Mouse (Mus musculus): Measurements from ENCODE around the gene Gm43191. TPM values are rescaled to one million over a fixed set of nuclear protein-coding genes. Genes with fewer than 3 reads are reported as not detected.

The Gm43191 gene
- total RNA-seq, 2 experiments from 2014 or later = not detected

DNA sequence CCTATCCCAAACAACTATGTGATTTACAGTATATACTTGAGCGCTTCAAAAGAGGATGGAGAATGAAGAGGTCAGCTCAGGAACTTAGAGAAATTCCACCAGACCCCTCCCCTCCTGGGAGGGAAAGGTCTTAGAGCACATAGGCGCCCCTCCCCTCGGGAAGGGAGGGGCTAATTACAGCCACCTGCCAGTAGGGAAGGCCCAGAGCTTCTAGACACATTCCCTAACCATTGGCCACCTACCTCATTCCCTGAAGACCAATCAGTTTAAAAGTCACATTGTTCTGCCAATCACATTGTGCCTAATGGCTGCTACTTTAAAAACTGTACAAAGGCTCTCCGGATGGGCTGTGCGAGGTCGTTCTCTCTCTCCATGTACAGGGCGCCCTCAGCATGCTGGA lies 58.4 kb downstream of the Gm43191 start:
- no peak for DNase-seq

DNA sequence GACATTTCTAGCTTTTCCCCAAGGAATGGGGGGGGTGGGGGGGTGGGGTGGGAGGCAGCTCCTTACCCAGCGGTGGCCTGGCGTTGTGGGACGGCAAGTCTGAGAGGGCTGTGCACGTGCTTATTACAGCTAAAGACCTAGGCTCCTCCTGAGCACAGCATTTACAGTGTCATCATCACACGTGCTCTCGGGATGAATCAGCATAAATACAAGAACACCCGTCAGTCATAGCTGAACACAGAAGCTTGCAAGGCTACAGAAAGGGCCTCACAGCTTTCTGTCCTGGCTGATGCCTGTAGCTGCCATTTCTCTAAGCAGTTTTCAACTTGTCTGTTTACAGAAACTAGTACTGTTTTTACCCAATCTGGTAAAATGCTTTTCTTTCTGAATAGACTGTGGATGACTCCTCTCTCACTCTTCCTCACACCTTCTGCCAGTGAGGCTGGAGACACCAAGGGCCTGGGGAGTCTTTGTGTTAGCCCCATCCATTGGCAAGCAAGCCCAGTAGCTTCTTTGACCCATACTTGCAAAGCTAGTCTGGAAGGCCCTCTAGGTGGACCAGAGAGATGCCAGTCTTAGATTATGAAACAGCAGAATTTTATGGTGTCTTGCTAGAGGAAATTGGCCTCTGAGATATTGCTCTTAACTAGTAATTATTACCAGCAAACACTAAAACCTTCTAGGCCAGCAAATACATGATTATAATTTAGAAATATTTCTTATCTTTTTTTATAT lies 60.3 kb downstream of the Gm43191 start:
- no peak for DNase-seq

GRCm38 (mm10) chr3:116618855-116619254 lies 62.2 kb downstream of the Gm43191 start:
- DNase-seq = no peak

GRCm38 (mm10) chr3:116615318-116616068 lies 65.6 kb downstream of the Gm43191 start:
- peak in 1 of 2 experiments; percentile 8 for DNase-seq

- peak; percentile 13 to 37 for DNase-seq
Observed at GRCm38 (mm10) chr3:116614295-116614892, 66.7 kb downstream of the Gm43191 start, which contains the start of gene Trmt13. Gene Trmt13, minus strand, starts transcription at chr3:116614587.

GRCm38 (mm10) chr3:116604570-116604969 lies 76.5 kb downstream of the Gm43191 start:
- DNase-seq = no peak

DNA sequence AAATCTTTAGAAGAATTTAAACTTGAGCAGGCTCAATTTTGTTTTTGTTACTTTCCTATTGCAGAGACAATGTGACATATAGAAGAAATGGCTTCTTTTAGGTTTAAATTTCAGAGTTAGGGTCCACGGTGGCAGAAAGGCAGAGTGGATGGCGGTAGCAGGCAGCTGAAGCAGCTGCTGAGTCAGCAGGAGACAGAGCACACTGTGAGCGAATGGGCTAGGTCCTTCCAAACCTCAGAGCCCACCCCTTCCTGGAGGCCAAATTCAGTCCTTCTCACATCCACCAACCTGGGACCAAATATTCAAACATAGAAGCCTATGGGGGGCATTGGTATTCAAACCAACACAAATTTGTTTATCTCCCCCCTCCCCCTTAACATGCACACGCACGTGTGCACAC lies 79.3 kb downstream of the Gm43191 start:
- no peak for DNase-seq

GRCm38 (mm10) chr3:116601005-116601404 lies 80.1 kb downstream of the Gm43191 start:
- no peak for DNase-seq

DNA sequence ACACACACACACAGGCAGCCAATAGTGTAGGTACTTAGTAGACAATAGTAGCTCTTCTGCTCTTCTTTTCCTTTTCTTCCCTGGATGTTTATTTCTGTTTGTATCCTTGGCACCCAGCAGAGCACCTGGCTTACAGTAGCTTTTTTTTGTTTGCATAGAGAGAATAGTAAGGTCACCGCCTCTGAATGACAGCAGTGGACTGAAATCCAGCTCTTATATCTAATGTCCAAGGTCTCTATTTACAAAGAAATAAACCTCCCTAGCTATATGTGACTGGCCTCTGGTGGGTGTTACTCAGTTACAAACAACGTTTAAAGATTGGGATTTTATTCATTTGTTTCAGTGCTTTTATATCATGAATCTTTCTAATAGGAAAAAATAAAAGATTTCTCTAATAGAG lies 81.4 kb downstream of the Gm43191 start:
- DNase-seq = no peak

- no peak for DNase-seq
Observed at GRCm38 (mm10) chr3:116595603-116595991, 85.5 kb downstream of the Gm43191 start.

GRCm38 (mm10) chr3:116594728-116595602 lies 86.1 kb downstream of the Gm43191 start, which contains the start of gene Sass6:
Gene Sass6, plus strand, starts transcription at chr3:116594982.
- DNase-seq = peak; percentile 98 to 100

DNA sequence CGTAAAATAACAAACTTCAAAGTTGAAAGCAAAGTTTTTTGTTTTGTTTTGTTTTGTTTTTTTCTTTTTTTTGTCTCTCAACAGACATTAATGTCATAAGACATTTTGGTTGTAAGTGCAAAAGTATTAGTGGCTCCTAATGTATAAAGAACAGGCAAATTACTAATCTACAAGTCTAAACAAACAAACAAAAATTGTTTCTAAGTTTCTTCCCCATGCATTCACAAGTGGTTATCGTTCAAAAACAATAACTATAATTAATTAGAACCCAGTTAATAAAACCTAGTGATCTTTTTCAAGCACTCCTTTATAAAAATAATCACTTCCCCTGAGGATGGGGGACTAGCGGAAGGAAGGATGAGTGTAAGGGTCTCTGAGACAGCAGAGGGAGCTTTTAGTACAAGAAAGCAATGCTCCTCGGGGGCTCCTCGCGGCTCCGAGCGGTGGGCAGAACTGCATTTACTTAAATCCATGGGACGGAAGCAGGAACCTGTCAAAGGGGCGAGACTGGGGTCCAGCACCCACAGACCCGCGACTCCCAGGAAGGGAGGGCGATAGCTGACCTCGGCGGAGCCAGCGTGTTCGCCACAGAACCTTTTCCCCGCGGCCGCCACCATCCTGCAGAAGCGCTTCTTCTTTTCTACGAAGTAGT lies 86.9 kb downstream of the Gm43191 start:
- DNase-seq = no peak

Other genes starting within 250 kb of the Gm43191 start
- 10 to 100 TPM; 19.9 to 22.7 TPM for gene Rtca, start 173.1 kb downstream of the Gm43191 start, total RNA-seq (2021)
- 10 to 100 TPM; 51.0 to 54.6 TPM for gene Dbt, start 168.2 kb downstream of the Gm43191 start, total RNA-seq (2021)
- 10 to 100 TPM; 75.5 to 77.6 TPM for gene Lrrc39, start 118.3 kb downstream of the Gm43191 start, total RNA-seq (2021)
- gene Sass6, start 86.3 kb downstream of the Gm43191 start, total RNA-seq (2021) = 1 to 10 TPM; 1.6 to 2.2 TPM
- gene Trmt13, start 66.7 kb downstream of the Gm43191 start, total RNA-seq (2021) = 1 to 10 TPM; 4.8 to 5.3 TPM
- gene Mfsd14a, start 18.6 kb downstream of the Gm43191 start, total RNA-seq (2021) = 10 to 100 TPM; 15.9 to 18.4 TPM
- gene Slc35a3, start 31.6 kb upstream of the Gm43191 start, total RNA-seq (2021) = 10 to 100 TPM; 10.7 to 11.1 TPM
- 100 to 1,000 TPM; 189 to 193 TPM for gene Agl, start 126.9 kb upstream of the Gm43191 start, total RNA-seq (2021)
- gene Frrs1, start 178.2 kb upstream of the Gm43191 start, total RNA-seq (2021) = 1 to 10 TPM; 2.6 to 4.8 TPM